Mouse (Mus musculus): ENCODE measurements around the gene Wnk2.
A peak's percentile ranks its signal among the peaks of the same experiment; 100 is the strongest.

Wnk2 gene

GRCm38 (mm10) chr13:49190876-49191672, 43.3 kb upstream of the Wnk2 start:
- Histone ChIP-seq H3K4me1 (replicated peaks; ENCODE audit: low read depth, low read length) (peaks cover 27% of the 10 kb centered on the region), H3K9me3 (ENCODE audit: low read length) (no peaks in the 10 kb centered on the region), H3K36me3 (ENCODE audit: insufficient read depth, low read length) (peaks cover 21% of the 10 kb centered on the region), H3K4me3 (replicated peaks; ENCODE audit: low read length) (no peak overlapping the region), H3K27me3 (ENCODE audit: insufficient read depth, low read length) (peaks cover 25% of the 10 kb centered on the region)
- no peak for TF ChIP-seq POU5F1 (IDR thresholded peaks at IDR 0.05; ENCODE audit: borderline replicate concordance, low read length)
- no peak for TF ChIP-seq CTCF (conservative IDR thresholded peaks at IDR 0.05; ENCODE audit: low read length)
- TF ChIP-seq NANOG (IDR thresholded peaks at IDR 0.05; ENCODE audit: borderline replicate concordance, low read length): no peak

- Histone ChIP-seq H3K4me3 (replicated peaks; ENCODE audit: low read length) (no peak overlapping the region), H3K27me3 (ENCODE audit: insufficient read depth, low read length) (peaks cover 32% of the 10 kb centered on the region), H3K4me1 (replicated peaks; ENCODE audit: low read depth, low read length) (peaks cover 27% of the 10 kb centered on the region), H3K9me3 (ENCODE audit: low read length) (no peaks in the 10 kb centered on the region), H3K36me3 (ENCODE audit: insufficient read depth, low read length) (peaks cover 12% of the 10 kb centered on the region)
- TF ChIP-seq NANOG (IDR thresholded peaks at IDR 0.05; ENCODE audit: borderline replicate concordance, low read length) (no peak), CTCF (conservative IDR thresholded peaks at IDR 0.05; ENCODE audit: low read length) (no peak), POU5F1 (IDR thresholded peaks at IDR 0.05; ENCODE audit: borderline replicate concordance, low read length) (no peak)
Observed at GRCm38 (mm10) chr13:49189970-49190870, 42.4 kb upstream of the Wnk2 start.

- H3K4me3 ChIP-seq (replicated peaks; ENCODE audit: low read length): peak overlapping the region; percentile 93
- H3K4me1 ChIP-seq (replicated peaks; ENCODE audit: low read depth, low read length): peaks cover 29% of the 10 kb centered on the region
- TF ChIP-seq NANOG (IDR thresholded peaks at IDR 0.05; ENCODE audit: borderline replicate concordance, low read length) (no peak), CTCF (conservative IDR thresholded peaks at IDR 0.05; ENCODE audit: low read length) (no peak), POU5F1 (IDR thresholded peaks at IDR 0.05; ENCODE audit: borderline replicate concordance, low read length) (no peak)
- H3K9me3 ChIP-seq (ENCODE audit: low read length): no peaks in the 10 kb centered on the region
- 0 out of 2 replicates have a peak, but pooled peaks cover 4% of the 10 kb centered on the region for H3K36me3 ChIP-seq (ENCODE audit: insufficient read depth, low read length)
- peaks cover 38% of the 10 kb centered on the region for H3K27me3 ChIP-seq (ENCODE audit: insufficient read depth, low read length)
Observed at GRCm38 (mm10) chr13:49188966-49189360, 41.1 kb upstream of the Wnk2 start.

GRCm38 (mm10) chr13:49188219-49188965, 40.6 kb upstream of the Wnk2 start:
- H3K36me3 ChIP-seq (ENCODE audit: insufficient read depth, low read length): no peaks in the 10 kb centered on the region
- peak overlapping the region; percentile 93 for H3K4me3 ChIP-seq (replicated peaks; ENCODE audit: low read length)
- peaks cover 40% of the 10 kb centered on the region for H3K27me3 ChIP-seq (ENCODE audit: insufficient read depth, low read length)
- H3K4me1 ChIP-seq (replicated peaks; ENCODE audit: low read depth, low read length): peaks cover 34% of the 10 kb centered on the region
- TF ChIP-seq NANOG (IDR thresholded peaks at IDR 0.05; ENCODE audit: borderline replicate concordance, low read length): no peak
- no peak for TF ChIP-seq POU5F1 (IDR thresholded peaks at IDR 0.05; ENCODE audit: borderline replicate concordance, low read length)
- no peak for TF ChIP-seq CTCF (conservative IDR thresholded peaks at IDR 0.05; ENCODE audit: low read length)
- no peaks in the 10 kb centered on the region for H3K9me3 ChIP-seq (ENCODE audit: low read length)

GRCm38 (mm10) chr13:49187288-49188218, 39.7 kb upstream of the Wnk2 start, which contains the start of gene Ninj1:
Gene Ninj1, plus strand, starts transcription at chr13:49187485.
- peak within 1 kb of the TSS; percentile 93 for H3K4me3 ChIP-seq (replicated peaks; ENCODE audit: low read length)
- H3K9me3 ChIP-seq (ENCODE audit: low read length): no peaks in the 10 kb centered on the region
- no peaks in the 10 kb centered on the region for H3K36me3 ChIP-seq (ENCODE audit: insufficient read depth, low read length)
- H3K4me1 ChIP-seq (replicated peaks; ENCODE audit: low read depth, low read length): peaks cover 43% of the 10 kb centered on the region
- no peak for TF ChIP-seq CTCF (conservative IDR thresholded peaks at IDR 0.05; ENCODE audit: low read length)
- no peak for TF ChIP-seq NANOG (IDR thresholded peaks at IDR 0.05; ENCODE audit: borderline replicate concordance, low read length)
- peaks cover 46% of the 10 kb centered on the region for H3K27me3 ChIP-seq (ENCODE audit: insufficient read depth, low read length)

- Histone ChIP-seq H3K27me3 (ENCODE audit: insufficient read depth, low read length) (peaks cover 49% of the 10 kb centered on the region), H3K4me1 (replicated peaks; ENCODE audit: low read depth, low read length) (peaks cover 43% of the 10 kb centered on the region), H3K9me3 (ENCODE audit: low read length) (no peaks in the 10 kb centered on the region), H3K4me3 (replicated peaks; ENCODE audit: low read length) (peak overlapping the region; percentile 48), H3K36me3 (ENCODE audit: insufficient read depth, low read length) (no peaks in the 10 kb centered on the region)
- no peak for TF ChIP-seq NANOG (IDR thresholded peaks at IDR 0.05; ENCODE audit: borderline replicate concordance, low read length)
- no peak for TF ChIP-seq CTCF (conservative IDR thresholded peaks at IDR 0.05; ENCODE audit: low read length)
- no peak for TF ChIP-seq POU5F1 (IDR thresholded peaks at IDR 0.05; ENCODE audit: borderline replicate concordance, low read length)
Observed at GRCm38 (mm10) chr13:49186798-49187287, 39.0 kb upstream of the Wnk2 start.

- Histone ChIP-seq H3K27me3 (ENCODE audit: insufficient read depth, low read length) (peaks cover 45% of the 10 kb centered on the region), H3K4me3 (replicated peaks; ENCODE audit: low read length) (no peak overlapping the region), H3K4me1 (replicated peaks; ENCODE audit: low read depth, low read length) (peaks cover 59% of the 10 kb centered on the region), H3K36me3 (ENCODE audit: insufficient read depth, low read length) (no peaks in the 10 kb centered on the region), H3K9me3 (ENCODE audit: low read length) (no peaks in the 10 kb centered on the region)
- TF ChIP-seq POU5F1 (IDR thresholded peaks at IDR 0.05; ENCODE audit: borderline replicate concordance, low read length) (no peak), CTCF (conservative IDR thresholded peaks at IDR 0.05; ENCODE audit: low read length) (no peak), NANOG (IDR thresholded peaks at IDR 0.05; ENCODE audit: borderline replicate concordance, low read length) (no peak)
Observed at GRCm38 (mm10) chr13:49183646-49184045, 35.8 kb upstream of the Wnk2 start.
